Mouse (Mus musculus): ENCODE measurements around the gene Olfr691. TPM values are rescaled to one million over a fixed set of nuclear protein-coding genes. Genes with fewer than 3 reads are reported as not detected.

Gene Olfr691
- total RNA-seq (2023), result not detected

GRCm38 (mm10) chr7:105342170-105342569, at the start of gene Olfr691:
Gene Olfr691 (minus strand): TSS chr7:105342270.

GRCm38 (mm10) chr7:105374866-105375265, 32.8 kb upstream of the Olfr691 start, which contains the start of gene Gm5901:
Gene Gm5901 (plus strand): TSS chr7:105375038.

GRCm38 (mm10) chr7:105367930-105368329, 25.9 kb upstream of the Olfr691 start, which contains the start of gene Olfr692:
Gene Olfr692 (plus strand): TSS chr7:105368230.

GRCm38 (mm10) chr7:105334004-105334403, 8.1 kb downstream of the Olfr691 start, which contains the start of gene Olfr690:
Gene Olfr690 (minus strand): TSS chr7:105334104.

GRCm38 (mm10) chr7:105310865-105311264, 31.2 kb downstream of the Olfr691 start, which contains the start of gene Olfr689:
Gene Olfr689 (plus strand): TSS chr7:105311165.

GRCm38 (mm10) chr7:105287795-105288194, 54.3 kb downstream of the Olfr691 start, which contains the start of gene Olfr688:
Gene Olfr688 (plus strand): TSS chr7:105288095.

Other genes with a start within 250 kb of the Olfr691 start
- not detected for gene Olfr680-ps1, start 249.5 kb downstream of the Olfr691 start, total RNA-seq (2023)
- not detected for gene Olfr681, start 225.4 kb downstream of the Olfr691 start, total RNA-seq (2023)
- gene Olfr683, start 195.3 kb downstream of the Olfr691 start, total RNA-seq (2023), result not detected
- gene Olfr684, start 178.6 kb downstream of the Olfr691 start, total RNA-seq (2023), result not detected
- not detected for gene Olfr685, start 156.3 kb downstream of the Olfr691 start, total RNA-seq (2023)
- gene Olfr686, start 134.8 kb downstream of the Olfr691 start, total RNA-seq (2023), result not detected
- gene Olfr688, start 54.2 kb downstream of the Olfr691 start, total RNA-seq (2023), result not detected
- gene Olfr689, start 31.1 kb downstream of the Olfr691 start, total RNA-seq (2023), result not detected
- not detected for gene Olfr690, start 8.2 kb downstream of the Olfr691 start, total RNA-seq (2023)
- gene Olfr692, start 26.0 kb upstream of the Olfr691 start, total RNA-seq (2023), result not detected
- gene Gm5901, start 32.8 kb upstream of the Olfr691 start, total RNA-seq (2023), result not detected
- gene Fam160a2, start 57.8 kb upstream of the Olfr691 start, total RNA-seq (2023), result 39.0 TPM
- gene Cnga4, start 62.3 kb upstream of the Olfr691 start, total RNA-seq (2023), result not detected
- gene Cckbr, start 83.5 kb upstream of the Olfr691 start, total RNA-seq (2023), result not detected
- 0.59 TPM for gene Cavin3, start 140.0 kb upstream of the Olfr691 start, total RNA-seq (2023)
- 19.9 TPM for gene Smpd1, start 212.1 kb upstream of the Olfr691 start, total RNA-seq (2023)
- 1.4 TPM for gene Apbb1, start 239.4 kb upstream of the Olfr691 start, total RNA-seq (2023)